Mouse (Mus musculus) heart, embryonic 10.5 days (tissue): ENCODE data around the gene Fam129a. TPM values are rescaled to one million over a fixed set of nuclear protein-coding genes. Genes with fewer than 3 reads are reported as not detected.
A peak's percentile ranks its signal among the peaks of the same experiment; 100 is the strongest.

ENCODE experiments used
- DNase-seq: peaks from one replicate; pipeline ENCODE4 v3.0.0-alpha.2; 2017; ENCODE audit warnings: low spot score
- H3K27ac ChIP-seq: fragments of 300-500 bp; sonication (generic); 2 replicates; pipeline ENCODE4 v1.5.1; 2016; ENCODE audit warnings: mild to moderate bottlenecking
- H3K27me3 ChIP-seq: fragments of 300-500 bp; sonication (generic); 2 replicates; pipeline ENCODE4 v1.6.1; 2016; ENCODE audit warnings: mild to moderate bottlenecking; ENCODE audit not compliant: poor library complexity, insufficient read depth, severe bottlenecking
- H3K36me3 ChIP-seq: fragments of 300-500 bp; sonication (generic); 2 replicates; pipeline ENCODE4 v1.6.1; 2016; ENCODE audit warnings: mild to moderate bottlenecking, moderate library complexity
- H3K4me1 ChIP-seq: fragments of 300-500 bp; sonication (generic); 2 replicates; pipeline ENCODE4 v1.6.1; 2016; ENCODE audit warnings: mild to moderate bottlenecking
- H3K4me3 ChIP-seq: fragments of 300-500 bp; sonication (generic); 2 replicates; pipeline ENCODE4 v1.5.1; 2016; ENCODE audit warnings: mild to moderate bottlenecking, moderate library complexity
- H3K9me3 ChIP-seq: fragments of 300-500 bp; sonication (generic); 2 replicates; pipeline ENCODE4 v1.6.1; 2016; ENCODE audit warnings: mild to moderate bottlenecking, moderate library complexity
- WGBS: fragments of 180-500 bp; shearing (Covaris S2); methylation state at CpG from one replicate; pipeline ENCODE4 v1.1.7; 2016; 5-methylcytosine and 5-hydroxymethylcytosine counted together
- polyA plus RNA-seq: library from polyadenylated mRNA; unstranded; fragments of >200 nt; fragmentation: Nextera tagmentation; extraction: Ambion mirVana; gene quantifications from 2 replicates; pipeline ENCODE4 v1.2.1, GENCODE M21; 2016

The Fam129a gene
- polyA plus RNA-seq, 1 experiment from 2014 or later, result 2.0 TPM

GRCm38 (mm10) chr1:151637351-151637922, 66.5 kb downstream of the Fam129a start:
- Histone ChIP-seq H3K36me3 (no peaks in the 10 kb centered on the region), H3K4me3 (no peak overlapping the region), H3K9me3 (no peaks in the 10 kb centered on the region), H3K4me1 (0 out of 2 replicates have a peak, but pooled peaks cover 4% of the 10 kb centered on the region), H3K27ac (no peak overlapping the region), H3K27me3 (no peaks in the 10 kb centered on the region)
- WGBS, result 80% methylated on average over 9 of the region's 9 CpGs
- DNase-seq, result peak; percentile 59

- Histone ChIP-seq H3K9me3 (no peaks in the 10 kb centered on the region), H3K4me1 (0 out of 2 replicates have a peak, but pooled peaks cover 4% of the 10 kb centered on the region), H3K36me3 (no peaks in the 10 kb centered on the region), H3K27me3 (no peaks in the 10 kb centered on the region), H3K27ac (no peak overlapping the region), H3K4me3 (no peak overlapping the region)
- 82% methylated on average over 5 of the region's 5 CpGs for WGBS
- peak; percentile 25 for DNase-seq
These were observed 67.4 kb downstream of the Fam129a start for GRCm38 (mm10) chr1:151638357-151638756.

GRCm38 (mm10) chr1:151638770-151639169, 67.8 kb downstream of the Fam129a start:
- WGBS, result 96% methylated on average over 2 of the region's 2 CpGs
- H3K27ac ChIP-seq, result no peak overlapping the region
- peak; percentile 51 for DNase-seq
- H3K4me1 ChIP-seq, result peaks cover 6% of the 10 kb centered on the region
- H3K27me3 ChIP-seq, result no peaks in the 10 kb centered on the region
- H3K4me3 ChIP-seq, result no peak overlapping the region
- no peaks in the 10 kb centered on the region for H3K9me3 ChIP-seq
- no peaks in the 10 kb centered on the region for H3K36me3 ChIP-seq

GRCm38 (mm10) chr1:151646380-151646779, 75.4 kb downstream of the Fam129a start:
- Histone ChIP-seq H3K9me3 (no peaks in the 10 kb centered on the region), H3K36me3 (no peaks in the 10 kb centered on the region), H3K27ac (no peak overlapping the region), H3K27me3 (no peaks in the 10 kb centered on the region), H3K4me1 (peaks cover 4% of the 10 kb centered on the region), H3K4me3 (no peak overlapping the region)
- WGBS, result 79% methylated on average over 3 of the region's 3 CpGs
- no peak for DNase-seq

GRCm38 (mm10) chr1:151648099-151648498, 77.1 kb downstream of the Fam129a start:
- Histone ChIP-seq H3K9me3 (no peaks in the 10 kb centered on the region), H3K4me1 (peaks cover 4% of the 10 kb centered on the region), H3K36me3 (no peaks in the 10 kb centered on the region), H3K4me3 (no peak overlapping the region), H3K27ac (no peak overlapping the region), H3K27me3 (no peaks in the 10 kb centered on the region)
- DNase-seq, result no peak
- WGBS, result 86% methylated on average over 4 of the region's 4 CpGs

- 78% methylated on average over 7 of the region's 7 CpGs for WGBS
- Histone ChIP-seq H3K9me3 (no peaks in the 10 kb centered on the region), H3K4me1 (peaks cover 14% of the 10 kb centered on the region)
These were observed 86.1 kb downstream of the Fam129a start for GRCm38 (mm10) chr1:151657042-151657605.

GRCm38 (mm10) chr1:151658291-151658830, 87.4 kb downstream of the Fam129a start:
- Histone ChIP-seq H3K27me3 (no peaks in the 10 kb centered on the region), H3K4me1 (peaks cover 14% of the 10 kb centered on the region), H3K27ac (no peak overlapping the region), H3K36me3 (no peaks in the 10 kb centered on the region), H3K4me3 (no peak overlapping the region), H3K9me3 (no peaks in the 10 kb centered on the region)
- 81% methylated on average over 19 of the region's 19 CpGs for WGBS
- peak; percentile 41 for DNase-seq

More at GRCm38 (mm10) chr1:151657042-151657605, 86.1 kb downstream of the Fam129a start:
- no peaks in the 10 kb centered on the region for H3K36me3 ChIP-seq
- no peak for DNase-seq
- no peak overlapping the region for H3K4me3 ChIP-seq
- no peaks in the 10 kb centered on the region for H3K27me3 ChIP-seq
- H3K27ac ChIP-seq, result no peak overlapping the region

GRCm38 (mm10) chr1:151659636-151660035, 88.7 kb downstream of the Fam129a start:
- DNase-seq, result no peak
- WGBS, result 36% methylated on average over 8 of the region's 8 CpGs
- no peaks in the 10 kb centered on the region for H3K9me3 ChIP-seq
- no peak overlapping the region for H3K27ac ChIP-seq
- no peaks in the 10 kb centered on the region for H3K36me3 ChIP-seq
- H3K4me1 ChIP-seq, result peaks cover 14% of the 10 kb centered on the region
- H3K27me3 ChIP-seq, result no peaks in the 10 kb centered on the region
- H3K4me3 ChIP-seq, result no peak overlapping the region

GRCm38 (mm10) chr1:151660251-151660650, 89.3 kb downstream of the Fam129a start:
- Histone ChIP-seq H3K36me3 (no peaks in the 10 kb centered on the region), H3K9me3 (no peaks in the 10 kb centered on the region), H3K4me3 (no peak overlapping the region), H3K27ac (no peak overlapping the region), H3K27me3 (no peaks in the 10 kb centered on the region), H3K4me1 (peaks cover 14% of the 10 kb centered on the region)
- no peak for DNase-seq
- WGBS, result 20% methylated on average over 4 of the region's 4 CpGs

GRCm38 (mm10) chr1:151660883-151661282, 89.9 kb downstream of the Fam129a start:
- Histone ChIP-seq H3K27ac (no peak overlapping the region), H3K4me3 (no peak overlapping the region), H3K27me3 (no peaks in the 10 kb centered on the region), H3K4me1 (peaks cover 14% of the 10 kb centered on the region), H3K36me3 (no peaks in the 10 kb centered on the region), H3K9me3 (no peaks in the 10 kb centered on the region)
- no peak for DNase-seq
- 85% methylated on average over 6 of the region's 6 CpGs for WGBS

GRCm38 (mm10) chr1:151661684-151662439, 90.9 kb downstream of the Fam129a start:
- Histone ChIP-seq H3K4me1 (peaks cover 14% of the 10 kb centered on the region), H3K27me3 (no peaks in the 10 kb centered on the region), H3K4me3 (no peak overlapping the region), H3K27ac (no peak overlapping the region), H3K36me3 (no peaks in the 10 kb centered on the region), H3K9me3 (no peaks in the 10 kb centered on the region)
- WGBS, result 86% methylated on average over 7 of the region's 7 CpGs
- no peak for DNase-seq

- Histone ChIP-seq H3K27me3 (no peaks in the 10 kb centered on the region), H3K27ac (no peak overlapping the region), H3K36me3 (no peaks in the 10 kb centered on the region), H3K4me1 (peaks cover 22% of the 10 kb centered on the region), H3K9me3 (no peaks in the 10 kb centered on the region), H3K4me3 (no peak overlapping the region)
- no peak for DNase-seq
- 81% methylated on average over 6 of the region's 6 CpGs for WGBS
These were observed 92.0 kb downstream of the Fam129a start for GRCm38 (mm10) chr1:151662958-151663357.

- no peak for DNase-seq
- Histone ChIP-seq H3K27ac (no peak overlapping the region), H3K4me3 (no peak overlapping the region), H3K4me1 (peaks cover 20% of the 10 kb centered on the region), H3K36me3 (no peaks in the 10 kb centered on the region), H3K9me3 (no peaks in the 10 kb centered on the region), H3K27me3 (no peaks in the 10 kb centered on the region)
- 71% methylated on average over 10 of the region's 10 CpGs for WGBS
These were observed 93.4 kb downstream of the Fam129a start for GRCm38 (mm10) chr1:151664384-151664783.
